Mouse (Mus musculus): Measurements from ENCODE around the gene Fam222a. TPM values are rescaled to one million over a fixed set of nuclear protein-coding genes. Genes with fewer than 3 reads are reported as not detected.

Gene Fam222a
- total RNA-seq, 4 experiments from 2014 or later, result 8.6 to 12.8 (median 11.6) TPM

- no peak for DNase-seq (ENCODE audit: low spot score in 2 of 2)
Observed at GRCm38 (mm10) chr5:114557765-114558731, 9.8 kb upstream of the Fam222a start.

- DNase-seq (ENCODE audit: low spot score in 2 of 2), result no peak
Observed at GRCm38 (mm10) chr5:114560533-114560936, 7.3 kb upstream of the Fam222a start.

DNA sequence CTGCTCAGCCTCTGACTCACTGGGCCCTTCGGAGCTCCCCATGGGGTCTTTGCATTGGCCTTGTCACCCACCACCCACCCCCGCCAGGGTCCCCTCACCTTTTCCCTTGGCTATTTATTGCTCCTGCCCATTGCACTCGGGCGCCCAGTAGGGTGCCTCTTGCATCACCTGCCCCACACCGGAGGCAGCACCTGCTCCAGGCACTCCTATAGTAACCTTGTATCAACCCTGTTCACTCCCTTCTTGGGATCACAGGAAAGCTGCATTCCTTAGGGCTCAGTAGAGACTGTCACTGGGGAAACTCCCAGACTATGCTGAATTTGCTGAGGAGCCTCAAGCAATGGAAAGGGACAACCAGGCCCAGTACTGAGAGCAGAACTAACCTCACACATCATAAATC, 6.9 kb upstream of the Fam222a start:
- no peak for DNase-seq (ENCODE audit: low spot score in 2 of 2)

- DNase-seq (ENCODE audit: low spot score in 2 of 2), result no peak
Observed at GRCm38 (mm10) chr5:114563994-114564393, 3.8 kb upstream of the Fam222a start.

GRCm38 (mm10) chr5:114565305-114565704, 2.5 kb upstream of the Fam222a start:
- no peak for DNase-seq (ENCODE audit: low spot score in 2 of 2)

GRCm38 (mm10) chr5:114565751-114566150, 2.1 kb upstream of the Fam222a start:
- no peak for DNase-seq (ENCODE audit: low spot score in 2 of 2)

DNA sequence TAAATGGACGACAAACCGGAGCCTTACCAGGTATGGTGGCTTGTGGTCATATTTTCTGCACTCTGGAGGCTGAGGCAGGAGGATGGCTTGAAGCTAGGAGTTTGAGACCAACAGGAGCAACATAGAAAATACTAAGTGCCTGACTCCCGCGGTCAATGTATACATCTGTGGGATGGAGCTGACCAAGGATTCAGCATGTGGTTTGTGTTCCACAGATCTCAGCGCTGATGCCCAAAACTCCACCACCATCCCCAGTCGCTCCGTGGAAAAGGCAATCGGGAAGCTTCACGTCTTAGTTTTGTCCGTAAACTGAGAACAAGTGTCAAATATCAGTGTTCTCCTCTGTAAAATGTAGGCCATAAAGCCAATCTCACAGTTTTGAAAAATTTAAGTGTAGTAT, 1.4 kb upstream of the Fam222a start:
- DNase-seq (ENCODE audit: low spot score in 2 of 2), result no peak

- DNase-seq (ENCODE audit: low spot score in 2 of 2), result peak; percentile 80 to 93
Observed at GRCm38 (mm10) chr5:114567075-114567517, 720 bp upstream of the Fam222a start.

DNA sequence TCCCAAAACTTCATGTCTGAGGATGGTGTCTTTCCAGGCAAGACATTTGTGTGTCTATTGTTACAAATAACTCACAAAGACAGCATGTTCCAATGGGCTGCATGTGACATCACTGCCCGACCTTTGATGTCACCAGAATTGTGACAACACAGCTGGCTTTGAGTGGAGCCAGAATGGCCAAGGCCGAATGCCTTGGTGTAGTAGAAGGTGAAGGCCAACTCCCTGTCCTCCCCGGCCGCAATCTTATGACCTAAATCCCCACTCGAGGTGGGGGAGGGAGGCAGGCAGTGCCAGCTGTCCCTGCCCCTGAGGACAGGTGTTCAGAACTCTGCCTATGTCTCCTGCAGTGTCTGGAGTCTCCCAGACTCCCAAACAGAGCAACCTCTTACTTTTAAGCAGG, 1.0 kb downstream of the Fam222a start:
- DNase-seq (ENCODE audit: low spot score in 2 of 2), result no peak

GRCm38 (mm10) chr5:114569918-114570670, 2.3 kb downstream of the Fam222a start:
- DNase-seq (ENCODE audit: low spot score in 2 of 2), result peak; percentile 48 to 88

- no peak for DNase-seq (ENCODE audit: low spot score in 2 of 2)
Observed at GRCm38 (mm10) chr5:114570791-114571450, 3.1 kb downstream of the Fam222a start.

DNA sequence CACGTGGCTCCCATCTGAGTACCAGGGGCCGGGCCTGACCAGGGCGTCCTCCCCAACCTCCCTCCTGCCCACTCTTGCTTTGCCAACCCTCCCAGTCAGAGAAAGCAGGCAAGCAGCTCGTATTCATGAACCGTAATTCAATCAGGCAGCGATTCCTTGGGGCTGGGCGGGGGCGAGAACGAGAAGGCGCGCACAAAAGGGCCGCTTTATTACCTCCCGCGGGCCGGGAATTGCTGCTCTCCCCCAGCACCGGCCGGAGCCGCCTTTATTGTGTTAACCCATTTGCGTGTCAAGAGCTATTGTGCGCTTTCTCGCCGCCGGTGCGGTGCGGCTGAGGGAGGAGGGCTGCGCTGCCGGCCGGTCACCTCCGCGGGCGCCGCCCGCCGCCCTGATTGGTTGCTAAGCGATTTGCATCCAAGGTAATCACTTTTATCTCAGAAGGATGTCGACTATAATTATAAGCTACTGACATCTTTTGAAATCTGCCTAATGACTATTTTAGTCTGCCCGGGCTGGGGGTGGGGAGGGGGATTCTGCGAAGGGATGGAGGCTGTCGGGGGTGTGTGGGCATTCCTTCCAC, 3.7 kb downstream of the Fam222a start:
- DNase-seq (ENCODE audit: low spot score in 2 of 2), result no peak

DNA sequence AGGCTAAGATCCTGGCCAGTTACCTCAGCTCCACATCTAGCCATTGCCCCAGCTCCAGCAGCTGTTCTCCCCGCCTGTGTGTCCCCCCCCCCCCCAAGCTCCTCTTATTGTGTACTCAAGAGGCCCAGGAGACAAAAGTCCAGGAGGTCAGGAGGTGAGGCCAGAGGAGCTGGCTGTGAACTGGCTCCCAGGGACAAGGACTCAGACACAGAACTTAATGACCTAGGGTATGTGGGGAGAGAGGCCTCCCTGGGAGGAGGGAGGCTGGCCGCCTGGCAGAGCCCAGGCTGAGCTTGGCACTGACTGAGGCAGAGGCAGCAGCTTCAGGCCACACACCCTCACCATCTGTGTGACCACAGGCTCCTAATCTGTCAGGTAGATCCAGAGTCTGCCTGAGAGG, 5.2 kb downstream of the Fam222a start:
- no peak for DNase-seq (ENCODE audit: low spot score in 2 of 2)

GRCm38 (mm10) chr5:114573920-114574628, 6.3 kb downstream of the Fam222a start:
- no peak for DNase-seq (ENCODE audit: low spot score in 2 of 2)

GRCm38 (mm10) chr5:114575010-114575409, 7.2 kb downstream of the Fam222a start:
- no peak for DNase-seq (ENCODE audit: low spot score in 2 of 2)

DNA sequence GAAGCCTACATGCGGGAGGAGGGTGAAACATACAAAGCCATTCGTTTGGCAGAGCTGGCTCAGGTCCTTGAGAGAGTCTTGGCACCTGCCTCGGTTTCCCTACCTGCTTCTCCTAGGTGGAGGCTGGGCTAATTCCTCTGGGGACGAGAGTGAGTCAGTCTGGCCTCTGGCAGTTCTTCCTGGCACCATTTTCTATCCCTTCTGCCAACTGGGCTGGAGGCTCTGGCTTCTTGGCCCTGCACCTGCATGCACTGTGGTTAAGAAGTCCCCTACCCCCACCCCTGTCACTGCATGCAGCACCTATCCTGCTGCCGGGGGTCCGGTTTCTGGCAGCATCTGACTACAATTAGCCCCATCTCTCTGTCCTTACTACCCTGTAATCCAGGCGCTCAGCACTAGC, 7.7 kb downstream of the Fam222a start:
- DNase-seq (ENCODE audit: low spot score in 2 of 2), result no peak

- DNase-seq (ENCODE audit: low spot score in 2 of 2), result peak in 1 of 2 experiments; percentile 70
Observed at GRCm38 (mm10) chr5:114575986-114576605, 8.3 kb downstream of the Fam222a start.

DNA sequence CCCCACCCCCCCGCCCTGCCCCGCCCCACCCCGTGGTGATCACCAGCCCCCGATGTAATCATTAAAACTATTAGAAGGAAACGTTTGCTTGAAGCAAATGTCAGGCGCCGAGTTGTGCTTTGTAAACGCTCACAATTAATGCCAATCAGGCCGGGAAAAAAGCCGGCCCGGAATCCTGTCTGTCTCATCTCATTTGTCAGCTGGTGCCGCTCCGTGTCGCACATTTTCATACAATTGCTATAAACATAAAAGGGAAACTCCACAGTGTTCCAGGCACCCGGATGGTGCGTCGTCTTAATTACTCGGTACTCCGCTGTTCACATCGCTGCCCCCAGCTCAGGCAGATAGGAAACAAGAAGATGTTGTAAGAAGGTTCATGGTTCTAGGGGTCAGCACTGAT, 10.5 kb downstream of the Fam222a start:
- DNase-seq (ENCODE audit: low spot score in 2 of 2), result no peak

- peak in 1 of 2 experiments; percentile 84 for DNase-seq (ENCODE audit: low spot score in 2 of 2)
Observed at GRCm38 (mm10) chr5:114579714-114580357, 12.0 kb downstream of the Fam222a start.

GRCm38 (mm10) chr5:114581486-114581885, 13.7 kb downstream of the Fam222a start:
- DNase-seq (ENCODE audit: low spot score in 2 of 2), result no peak

All from left cerebral cortex, adult 8-10 months (tissue).